3 mouse cellular contexts compared by ENCODE assay signal in genomic region chr7:35570883-35571282, GRCm38 (mm10). TPM values are rescaled to one million over a fixed set of nuclear protein-coding genes. Genes with fewer than 3 reads are reported as not detected.
"Had no signal": no experiment of that assay in that cellular context is flagged by ENCODE, and none has a peak within 500 bp of the region (broad histone marks: within the 10 kb centered on the region; RNA-seq: fewer than 3 reads in every experiment).

No protein-coding gene starts in this region.

RNA-seq across cellular contexts. Expression of gene Tdrd12, which starts 33.3 kb away (rescaled TPM):
- total RNA-seq: megakaryocyte, adult 5-6 weeks had no signal
- polyA plus RNA-seq: midbrain, embryonic 10.5 days; small intestine, adult 2 months had no signal
